Mouse (Mus musculus): Measurements from ENCODE around the gene Mvp. TPM values are rescaled to one million over a fixed set of nuclear protein-coding genes. Genes with fewer than 3 reads are reported as not detected.
A peak's percentile ranks its signal among the peaks of the same experiment; 100 is the strongest.

Gene Mvp
- polyA plus RNA-seq, 1 experiment from 2014 or later: 6.8 TPM

- no peaks in the 10 kb centered on the region for H3K27me3 ChIP-seq
- peak overlapping the region; percentile 100 for H3K9ac ChIP-seq
- peak overlapping the region; percentile 97 for H3K4me3 ChIP-seq
- whole genome bisulfite sequencing: 28% methylated on average over 19 of the region's 19 CpGs
- no peaks in the 10 kb centered on the region for H3K9me3 ChIP-seq (replicated peaks)
- H3K36me3 ChIP-seq: peaks cover 28% of the 10 kb centered on the region
- H3K4me2 ChIP-seq (replicated peaks): peak overlapping the region; percentile 98
- H3K27ac ChIP-seq: peak overlapping the region; percentile 100
- peaks cover 68% of the 10 kb centered on the region for H3K4me1 ChIP-seq
- ATAC-seq (ENCODE audit: low FRiP score): no peak
Measured at GRCm38 (mm10) chr7:127023896-127024690, 9.7 kb upstream of the Mvp start.

- Histone ChIP-seq H3K36me3 (peaks cover 26% of the 10 kb centered on the region), H3K9ac (peak overlapping the region; percentile 100), H3K27ac (peak overlapping the region; percentile 60), H3K27me3 (no peaks in the 10 kb centered on the region), H3K4me3 (peak overlapping the region; percentile 97), H3K4me1 (peaks cover 76% of the 10 kb centered on the region), H3K4me2 (replicated peaks) (peak overlapping the region; percentile 98), H3K9me3 (replicated peaks) (no peaks in the 10 kb centered on the region)
- no peak for ATAC-seq (ENCODE audit: low FRiP score)
- 77% methylated on average over 13 of the region's 13 CpGs for WGBS
Measured at GRCm38 (mm10) chr7:127023272-127023691, 8.9 kb upstream of the Mvp start.

GRCm38 (mm10) chr7:127022528-127023271 lies 8.3 kb upstream of the Mvp start:
- Histone ChIP-seq H3K4me2 (replicated peaks) (peak overlapping the region; percentile 98), H3K4me1 (peaks cover 75% of the 10 kb centered on the region), H3K27me3 (no peaks in the 10 kb centered on the region), H3K9me3 (replicated peaks) (no peaks in the 10 kb centered on the region), H3K27ac (peak overlapping the region; percentile 92), H3K36me3 (peaks cover 26% of the 10 kb centered on the region), H3K4me3 (peak overlapping the region; percentile 97), H3K9ac (peak overlapping the region; percentile 100; the same call in 1 of the 2 replicates)
- ATAC-seq (ENCODE audit: low FRiP score): no peak
- WGBS: 91% methylated on average over 7 of the region's 7 CpGs

GRCm38 (mm10) chr7:127021563-127022527 lies 7.4 kb upstream of the Mvp start:
- peak overlapping the region; percentile 92 for H3K27ac ChIP-seq
- H3K4me1 ChIP-seq: peaks cover 73% of the 10 kb centered on the region
- H3K4me3 ChIP-seq: peak overlapping the region; percentile 48
- H3K9me3 ChIP-seq (replicated peaks): no peaks in the 10 kb centered on the region
- 44% methylated on average over 5 of the region's 5 CpGs for WGBS
- peaks cover 26% of the 10 kb centered on the region for H3K36me3 ChIP-seq
- peak overlapping the region; percentile 76 for H3K9ac ChIP-seq
- H3K4me2 ChIP-seq (replicated peaks): peak overlapping the region; percentile 98
- no peaks in the 10 kb centered on the region for H3K27me3 ChIP-seq
- ATAC-seq (ENCODE audit: low FRiP score): no peak

GRCm38 (mm10) chr7:127020901-127021562 lies 6.6 kb upstream of the Mvp start, which contains the start of the genes Gm42742 and Prrt2:
Gene Gm42742, minus strand, starts transcription at chr7:127021097.
Gene Prrt2, minus strand, starts transcription at chr7:127021211.
- Histone ChIP-seq H3K9me3 (replicated peaks) (no peaks in the 10 kb centered on the region), H3K4me2 (replicated peaks) (peak within 1 kb of the TSS; percentile 84), H3K4me3 (peak within 1 kb of the TSS; percentile 48), H3K27me3 (no peaks in the 10 kb centered on the region), H3K27ac (peak within 1 kb of the TSS; percentile 92), H3K36me3 (peaks cover 26% of the 10 kb centered on the region), H3K9ac (peak within 1 kb of the TSS; percentile 76), H3K4me1 (peaks cover 74% of the 10 kb centered on the region)
- WGBS: under 1% methylated on average over 37 of the region's 37 CpGs
- no peak for ATAC-seq (ENCODE audit: low FRiP score)

- 42% methylated on average over 5 of the region's 5 CpGs for WGBS
- Histone ChIP-seq H3K4me2 (replicated peaks) (peak overlapping the region; percentile 84), H3K4me1 (peaks cover 80% of the 10 kb centered on the region), H3K4me3 (peak overlapping the region; percentile 48), H3K9ac (peak overlapping the region; percentile 76), H3K27ac (peak overlapping the region; percentile 92), H3K27me3 (no peaks in the 10 kb centered on the region), H3K9me3 (replicated peaks) (no peaks in the 10 kb centered on the region), H3K36me3 (peaks cover 29% of the 10 kb centered on the region)
- no peak for ATAC-seq (ENCODE audit: low FRiP score)
Measured at GRCm38 (mm10) chr7:127020491-127020890, 6.1 kb upstream of the Mvp start.

- peak overlapping the region; percentile 48 for H3K4me3 ChIP-seq
- H3K27me3 ChIP-seq: no peaks in the 10 kb centered on the region
- H3K36me3 ChIP-seq: peaks cover 34% of the 10 kb centered on the region
- H3K27ac ChIP-seq: peak overlapping the region; percentile 92
- no peak for ATAC-seq (ENCODE audit: low FRiP score)
- 52% methylated on average over 3 of the region's 3 CpGs for WGBS
- H3K4me1 ChIP-seq: peaks cover 82% of the 10 kb centered on the region
- no peaks in the 10 kb centered on the region for H3K9me3 ChIP-seq (replicated peaks)
- H3K4me2 ChIP-seq (replicated peaks): peak overlapping the region; percentile 84
- peak overlapping the region; percentile 76 for H3K9ac ChIP-seq
Measured at GRCm38 (mm10) chr7:127020031-127020430, 5.6 kb upstream of the Mvp start.

- peaks cover 82% of the 10 kb centered on the region for H3K4me1 ChIP-seq
- peak overlapping the region; percentile 92; the same call in 1 of the 2 replicates for H3K27ac ChIP-seq
- H3K27me3 ChIP-seq: no peaks in the 10 kb centered on the region
- peak overlapping the region; percentile 76; the same call in 1 of the 2 replicates for H3K9ac ChIP-seq
- H3K4me2 ChIP-seq (replicated peaks): peak overlapping the region; percentile 84
- H3K9me3 ChIP-seq (replicated peaks): no peaks in the 10 kb centered on the region
- 79% methylated on average over 14 of the region's 14 CpGs for WGBS
- ATAC-seq (ENCODE audit: low FRiP score): no peak
- H3K36me3 ChIP-seq: peaks cover 37% of the 10 kb centered on the region
- peak overlapping the region; percentile 48; the same call in 1 of the 2 replicates for H3K4me3 ChIP-seq
Measured at GRCm38 (mm10) chr7:127019306-127019960, 5.0 kb upstream of the Mvp start.

- H3K4me2 ChIP-seq (replicated peaks): no peak overlapping the region
Measured at GRCm38 (mm10) chr7:127018416-127019305, 4.2 kb upstream of the Mvp start.

GRCm38 (mm10) chr7:127017950-127018345 lies 3.5 kb upstream of the Mvp start:
- Histone ChIP-seq H3K4me3 (no peak overlapping the region), H3K27me3 (no peaks in the 10 kb centered on the region), H3K27ac (peak overlapping the region; percentile 85; the same call in 1 of the 2 replicates), H3K4me2 (replicated peaks) (no peak overlapping the region), H3K36me3 (peaks cover 37% of the 10 kb centered on the region), H3K9ac (peak overlapping the region; percentile 1; the same call in 1 of the 2 replicates), H3K9me3 (replicated peaks) (no peaks in the 10 kb centered on the region), H3K4me1 (peaks cover 75% of the 10 kb centered on the region)
- WGBS: 51% methylated on average over 6 of the region's 6 CpGs
- ATAC-seq (ENCODE audit: low FRiP score): no peak

More at GRCm38 (mm10) chr7:127018416-127019305, 4.2 kb upstream of the Mvp start:
- 82% methylated on average over 15 of the region's 15 CpGs for WGBS
- ATAC-seq (ENCODE audit: low FRiP score): no peak
- Histone ChIP-seq H3K9ac (0 out of 2 replicates have a peak overlapping the region, but pooled peaks have one; percentile 76), H3K4me1 (peaks cover 80% of the 10 kb centered on the region), H3K36me3 (peaks cover 37% of the 10 kb centered on the region), H3K4me3 (no peak overlapping the region), H3K27me3 (no peaks in the 10 kb centered on the region), H3K9me3 (replicated peaks) (no peaks in the 10 kb centered on the region), H3K27ac (peak overlapping the region; percentile 85; the same call in 1 of the 2 replicates)

Measured in hindbrain, embryonic 12.5 days (tissue).